Mouse (Mus musculus) activated CD4-positive, CD25-positive, alpha-beta regulatory T cell (primary cell): ENCODE measurements around the gene Gm16429. TPM values are rescaled to one million over a fixed set of nuclear protein-coding genes. Genes with fewer than 3 reads are reported as not detected.

Experiments
- polyA plus RNA-seq, 2 experiments: library from polyadenylated mRNA; unstranded; fragments of 100-300 nt; shearing (Covaris generic); gene quantifications; one replicate each; pipeline ENCODE4 v1.2.1; 2017

Gene Gm16429
- not detected for polyA plus RNA-seq

GRCm38 (mm10) chr5:93928952-93929351 lies at the start of gene Gm16429:
Gene Gm16429, minus strand, starts transcription at chr5:93929052.

Other genes starting within 250 kb of the Gm16429 start
- gene Gm7792, start 85.3 kb downstream of the Gm16429 start, polyA plus RNA-seq, result under 1 TPM in 1 of 2 experiments, not detected in 1; 0.09 TPM
- not detected for gene BC061212, start 141.5 kb upstream of the Gm16429 start, polyA plus RNA-seq
- under 1 TPM in 1 of 2 experiments, not detected in 1; 0.14 TPM for gene Gm6351, start 147.3 kb upstream of the Gm16429 start, polyA plus RNA-seq